Mouse (Mus musculus) ZHBTc4 (cell line): ENCODE results near the gene Acot12.
"Not testable (repeated sequence)": the region's sequence is repeated elsewhere in the genome, so short reads cannot be mapped to it uniquely, and the experiment has no call there.

Source experiments
- DNase-seq: peaks from one replicate; pipeline ENCODE4 v3.0.0-alpha.2; 2011; ENCODE audit warnings: low read depth, low spot score

Gene Acot12

DNA sequence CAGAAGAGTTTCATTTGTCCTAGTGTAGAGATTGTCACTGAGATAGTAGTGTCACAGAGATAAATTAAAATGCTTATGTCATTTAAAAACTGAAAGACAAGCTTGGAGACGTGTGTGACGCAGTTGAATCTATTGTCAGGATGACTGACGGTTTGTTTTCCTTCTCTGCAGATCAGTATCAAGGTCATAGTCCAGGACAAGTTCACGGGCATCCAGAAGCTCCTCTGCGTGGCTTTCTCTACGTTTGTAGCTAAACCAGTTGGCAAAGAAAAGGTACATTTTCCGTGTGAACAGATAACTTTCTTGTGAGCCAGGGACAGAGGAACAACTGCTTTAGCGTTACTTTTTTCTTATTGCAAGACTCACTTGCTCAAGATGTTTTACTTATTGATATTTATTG lies 18.5 kb downstream of the Acot12 start:
- DNase-seq = no peak

- DNase-seq = no peak
These were observed 19.2 kb downstream of the Acot12 start for GRCm38 (mm10) chr13:91760302-91761050.

DNA sequence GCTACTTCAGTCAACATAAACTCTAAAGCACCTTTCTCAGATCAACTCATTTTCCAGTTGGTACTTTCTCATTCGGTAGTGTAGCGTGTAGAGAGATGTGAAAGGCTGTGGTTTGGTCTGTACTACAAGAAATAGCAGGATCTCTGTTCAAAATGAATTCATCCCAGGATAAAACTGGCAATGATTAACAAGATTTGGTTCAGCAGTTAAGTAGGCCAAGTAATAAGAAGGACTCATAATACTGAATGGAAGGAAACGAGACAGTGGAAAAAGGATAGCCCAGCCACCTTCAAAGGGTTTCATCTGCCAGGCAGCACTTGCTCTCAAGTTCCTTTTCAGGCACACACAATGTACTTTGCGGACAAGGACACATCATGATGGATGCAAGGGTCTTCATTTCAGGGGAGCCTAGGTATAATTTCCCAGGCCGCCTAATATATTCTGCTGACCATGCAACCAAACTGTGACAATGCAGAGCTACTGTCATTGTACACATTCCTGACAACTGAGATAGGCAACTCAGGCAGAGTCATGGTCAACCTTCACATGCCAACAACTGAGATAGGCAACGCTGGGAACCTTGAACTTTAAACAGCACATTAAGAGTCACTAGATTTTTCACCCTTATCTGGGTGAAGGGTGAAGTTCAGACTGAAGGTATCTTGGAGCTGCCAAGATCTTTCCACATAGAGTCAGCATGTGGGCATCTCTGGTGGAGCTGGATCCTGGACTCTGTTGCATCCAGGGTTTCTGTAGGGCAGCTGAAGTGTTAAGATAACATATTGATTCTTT lies 20.5 kb downstream of the Acot12 start:
- no peak for DNase-seq

DNA sequence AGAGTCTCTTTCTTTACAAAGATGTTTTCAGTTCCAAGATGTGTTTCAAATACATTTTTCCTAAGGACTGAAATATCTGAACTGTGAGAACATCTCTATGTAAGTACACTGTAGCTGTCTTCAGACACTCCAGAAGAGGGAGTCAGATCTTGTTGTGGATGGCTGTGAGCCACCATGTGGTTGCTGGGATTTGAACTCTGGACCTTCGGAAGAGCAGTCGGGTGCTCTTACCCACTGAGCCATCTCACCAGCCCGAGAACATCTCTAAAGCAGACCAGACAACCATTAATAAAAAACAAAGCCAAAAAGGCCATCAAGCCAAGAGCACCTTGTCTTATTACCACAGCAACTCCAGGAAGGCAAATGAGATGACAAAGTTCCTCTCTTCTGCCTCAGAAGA lies 22.3 kb downstream of the Acot12 start:
- not testable (repeated sequence) for DNase-seq

- no peak for DNase-seq
These were observed 24.3 kb downstream of the Acot12 start for GRCm38 (mm10) chr13:91765627-91766026.

DNA sequence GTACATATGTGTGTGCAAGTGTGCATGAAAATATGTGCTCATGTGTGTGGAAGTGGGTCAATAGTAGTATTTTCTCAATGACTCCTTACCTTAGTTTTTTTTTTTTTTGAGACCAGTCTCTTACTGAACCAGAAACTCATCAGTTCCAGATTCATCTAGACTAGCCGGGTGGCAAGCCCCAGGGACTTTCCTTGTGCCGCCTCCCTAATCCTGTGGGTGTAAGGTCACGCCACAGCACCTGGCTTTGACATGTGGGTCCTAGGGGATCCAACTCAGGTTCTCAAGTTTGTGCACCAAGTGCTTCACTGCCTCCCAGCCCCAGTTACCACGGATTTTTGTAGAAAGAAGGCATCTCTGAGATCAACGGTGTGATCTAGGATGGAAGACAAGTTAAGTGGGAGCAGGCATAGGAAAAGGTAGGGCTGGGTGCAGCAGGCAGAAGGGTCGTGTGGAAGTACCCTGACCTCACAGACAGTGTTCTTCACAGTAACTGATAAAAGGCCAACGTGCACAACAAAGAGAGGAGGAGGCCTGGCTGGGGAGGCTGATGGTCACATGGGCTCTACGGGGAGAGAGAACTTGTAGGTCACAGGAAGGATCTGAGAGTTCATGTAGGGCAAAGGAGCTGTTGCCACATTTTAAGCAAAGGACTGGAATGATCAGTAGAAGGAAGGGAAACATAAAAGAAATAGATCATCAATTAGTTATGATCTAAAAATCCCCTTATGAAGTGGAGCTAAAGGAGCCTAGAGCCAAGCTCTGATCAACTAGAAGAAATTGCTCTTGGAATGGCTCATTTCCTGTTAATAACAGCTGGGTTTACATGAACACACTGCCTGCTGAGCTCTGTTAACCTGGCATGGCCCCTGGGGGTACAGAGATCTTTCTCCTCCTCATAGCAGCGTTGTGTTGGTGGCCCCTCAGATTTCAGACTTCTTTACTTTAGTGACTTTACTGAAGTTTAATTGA lies 27.7 kb downstream of the Acot12 start:
- DNase-seq = no peak

- no peak for DNase-seq
These were observed 36.8 kb downstream of the Acot12 start for GRCm38 (mm10) chr13:91778092-91778491.

DNA sequence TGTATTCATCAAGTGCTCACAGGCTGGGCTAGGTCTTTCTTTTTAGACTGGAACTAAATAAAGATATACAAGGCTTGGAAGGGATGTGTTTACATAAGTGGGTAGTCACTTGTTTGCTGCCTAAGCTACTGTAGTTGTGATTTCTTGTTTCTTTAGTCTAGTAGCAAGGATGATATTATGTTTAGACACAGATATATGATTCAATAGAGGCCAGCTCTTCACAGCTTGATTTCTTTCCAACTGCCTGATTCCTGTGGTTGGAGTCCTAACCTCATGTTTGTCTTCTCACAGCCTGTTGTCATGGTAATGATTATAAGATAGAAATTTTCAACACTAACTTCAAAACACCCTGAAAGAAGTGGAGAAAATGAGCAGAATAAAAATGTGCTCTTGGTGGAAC lies 38.6 kb downstream of the Acot12 start:
- no peak for DNase-seq

DNA sequence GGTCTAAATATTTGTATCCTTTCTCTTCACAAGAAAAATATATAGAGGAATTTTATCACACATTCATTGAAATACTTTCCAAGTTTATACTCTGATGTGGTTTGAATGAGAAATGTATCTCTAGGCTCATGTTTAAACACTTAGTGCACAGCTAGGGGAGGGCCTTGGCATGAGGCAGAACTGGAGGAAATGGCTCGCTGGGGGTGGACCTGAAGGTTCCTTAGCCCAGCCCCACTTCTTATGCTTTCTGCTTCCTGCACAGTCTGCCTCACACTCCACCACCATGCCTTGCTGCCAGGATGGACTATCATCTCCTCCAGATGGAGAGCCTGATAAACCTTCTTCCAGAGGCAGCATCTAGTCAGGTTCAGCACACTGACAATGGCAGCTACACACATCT lies 50.7 kb downstream of the Acot12 start:
- DNase-seq = no peak

GRCm38 (mm10) chr13:91794926-91795436 lies 53.7 kb downstream of the Acot12 start:
- no peak for DNase-seq

DNA sequence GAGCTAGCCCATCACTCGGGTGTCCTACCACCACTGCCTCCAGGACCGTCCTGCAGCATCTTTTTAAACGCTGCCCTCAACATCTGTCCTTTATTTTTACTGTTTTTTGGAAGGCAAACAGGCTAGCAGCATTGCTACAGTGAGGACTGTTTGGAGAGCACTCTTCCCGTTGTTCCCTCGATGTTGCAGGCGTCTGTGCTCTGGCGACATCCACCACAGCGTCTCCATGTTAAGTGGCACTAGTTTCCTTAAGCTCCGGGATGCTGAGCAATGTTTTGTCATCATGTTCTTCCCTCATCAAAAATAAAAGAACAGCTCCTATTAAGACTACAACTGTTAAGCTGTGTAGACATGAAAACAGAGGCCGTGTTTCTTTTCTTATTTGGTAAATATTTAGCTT lies 54.3 kb downstream of the Acot12 start:
- no peak for DNase-seq

- DNase-seq = peak; percentile 54
These were observed 54.7 kb downstream of the Acot12 start for GRCm38 (mm10) chr13:91796003-91796402.

GRCm38 (mm10) chr13:91796916-91797315 lies 55.6 kb downstream of the Acot12 start:
- no peak for DNase-seq

DNA sequence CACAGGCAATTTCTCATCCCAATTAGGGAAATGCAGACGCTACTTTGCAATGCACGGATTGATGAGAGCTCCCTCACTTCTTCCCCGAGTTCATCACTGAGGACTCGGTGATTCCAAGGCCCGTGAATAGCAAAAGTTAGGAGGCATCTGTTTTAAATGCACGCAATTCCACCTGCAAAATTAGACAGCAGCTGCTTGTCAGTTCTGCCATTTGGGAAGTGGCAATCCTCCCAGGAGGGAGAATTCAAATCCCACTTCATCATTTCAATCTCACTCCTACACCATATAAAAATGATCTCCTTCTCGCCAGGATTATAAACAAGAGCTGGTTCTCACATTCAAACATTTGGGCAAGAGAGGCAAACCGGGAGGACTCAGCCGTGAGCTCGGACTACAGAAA lies 56.1 kb downstream of the Acot12 start:
- no peak for DNase-seq

DNA sequence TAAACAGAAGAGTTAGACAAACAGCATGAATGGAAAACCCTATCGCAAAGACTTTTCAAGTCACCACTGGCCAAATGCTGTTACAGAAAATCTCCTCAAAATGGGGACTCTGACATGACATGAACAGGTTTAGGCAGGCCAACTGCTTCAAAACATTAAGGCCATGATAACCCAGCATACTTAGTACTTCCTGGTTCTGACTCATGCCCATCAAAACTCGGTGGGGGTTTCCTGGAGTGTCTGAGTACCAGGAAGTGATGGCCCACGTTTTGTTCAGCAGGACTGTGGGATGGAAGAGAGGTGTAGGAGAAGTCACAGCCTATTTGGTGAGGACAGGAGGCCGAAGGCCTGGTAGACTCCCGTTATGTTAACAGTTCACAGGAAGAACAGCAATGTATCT lies 60.4 kb downstream of the Acot12 start:
- no peak for DNase-seq

DNA sequence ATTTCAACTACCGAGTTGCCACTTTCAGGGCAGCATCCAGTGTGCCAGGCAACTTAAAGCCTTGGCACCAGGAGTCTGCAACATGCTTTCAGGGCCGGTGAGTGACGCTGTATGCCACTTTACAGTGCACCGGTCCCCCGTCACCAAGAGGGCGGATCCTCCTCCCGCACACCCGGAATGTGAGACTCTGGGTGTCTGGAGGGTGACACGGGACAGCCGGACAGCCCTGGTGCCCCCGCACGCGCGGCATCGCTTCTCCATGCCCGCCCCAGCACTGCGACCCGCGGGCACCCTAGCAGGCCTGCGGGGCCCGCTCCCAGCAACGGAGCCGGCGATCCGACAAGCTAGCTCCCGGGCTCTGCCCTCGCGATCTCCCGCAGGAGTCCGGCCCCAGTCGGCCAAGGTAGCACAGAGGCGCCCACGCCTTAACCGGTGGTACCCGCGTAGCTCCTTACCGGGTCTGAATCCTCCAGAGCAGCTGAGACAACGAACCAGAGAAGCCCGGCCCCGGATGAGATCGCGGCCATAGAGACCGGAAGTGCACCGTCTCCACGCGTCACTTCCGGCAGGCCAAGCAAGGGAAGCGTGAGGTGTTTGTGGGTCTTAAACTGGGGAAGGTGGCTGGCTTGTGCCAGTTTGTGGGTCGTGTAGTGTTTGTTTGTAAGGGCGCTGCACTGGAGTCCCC lies 66.0 kb downstream of the Acot12 start, which contains the start of gene Zcchc9:
Gene Zcchc9, minus strand, starts transcription at position 551 of the 685 bp plus-strand sequence.
- peak; percentile 94 for DNase-seq

DNA sequence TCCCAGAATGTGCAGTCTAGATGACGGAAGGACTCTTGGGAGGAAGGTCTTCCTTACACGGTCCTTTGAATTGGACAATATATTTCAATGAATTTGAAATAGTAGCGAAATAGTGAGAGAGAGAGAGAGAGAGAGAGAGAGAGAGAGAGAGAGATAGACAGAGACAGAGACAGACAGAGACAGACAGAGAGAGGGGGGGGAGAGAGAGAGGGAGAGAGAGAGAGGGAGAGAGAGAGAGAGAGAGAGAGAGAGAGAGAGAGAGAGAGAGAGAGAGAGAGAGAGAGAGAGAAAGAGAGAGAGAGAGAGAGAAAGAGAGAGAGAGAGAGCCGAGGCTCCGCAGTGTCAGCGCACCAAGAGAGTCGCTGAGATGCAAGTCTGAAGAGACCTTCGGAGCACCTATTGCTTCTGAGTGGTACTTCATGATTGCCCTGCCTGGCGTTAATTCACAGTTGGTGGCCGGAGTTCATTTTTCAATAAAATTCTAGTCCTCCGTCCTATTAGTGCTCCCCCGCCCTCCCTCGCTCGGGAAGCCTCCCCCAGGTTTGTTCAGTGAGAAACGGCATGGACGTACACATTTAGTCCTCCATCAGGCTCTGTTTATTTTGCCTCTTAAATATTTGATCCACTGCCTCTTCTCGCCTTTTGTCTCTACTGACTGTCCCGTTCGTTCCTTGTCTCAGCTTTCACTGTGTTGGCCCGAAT lies 66.7 kb downstream of the Acot12 start:
- peak; percentile 34 for DNase-seq

DNA sequence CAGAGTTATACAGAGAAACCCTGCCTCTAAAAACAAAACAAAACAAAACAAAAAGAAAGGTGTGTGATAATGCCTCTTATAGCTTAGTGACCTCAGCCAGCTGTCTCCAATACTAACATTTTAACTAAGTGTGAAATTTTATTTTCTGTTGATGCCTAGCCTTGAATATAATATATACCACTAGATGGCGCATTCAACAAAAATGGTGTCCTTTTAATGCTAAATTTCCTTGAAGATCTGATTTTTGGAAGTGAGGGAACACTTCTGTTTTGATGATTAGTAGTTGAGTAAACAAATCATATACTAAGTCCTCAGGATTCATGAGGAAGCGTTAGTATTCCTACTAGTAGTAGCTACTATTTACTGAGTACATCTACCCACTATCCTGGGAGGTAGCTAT lies 68.2 kb downstream of the Acot12 start:
- DNase-seq = peak; percentile 31

DNA sequence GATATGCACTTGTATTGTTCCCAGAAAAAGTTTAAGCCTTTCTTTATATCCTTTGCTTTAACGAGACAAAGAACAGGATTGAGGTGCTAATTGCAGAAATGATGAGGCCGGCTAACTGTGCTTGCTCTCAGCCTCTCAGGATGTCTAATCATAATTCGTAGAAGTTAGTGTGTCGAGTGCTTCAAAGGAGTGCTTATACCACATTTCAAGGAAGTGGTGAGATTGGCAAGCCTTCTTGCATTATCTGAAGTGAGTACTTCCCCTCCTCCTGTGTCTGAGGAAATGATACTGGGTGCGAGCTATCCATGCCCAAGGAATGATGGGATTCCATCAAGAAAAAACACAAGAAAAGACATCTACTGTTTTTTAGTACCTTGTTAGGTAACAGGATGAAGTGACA lies 73.4 kb downstream of the Acot12 start:
- peak; percentile 18 for DNase-seq

DNA sequence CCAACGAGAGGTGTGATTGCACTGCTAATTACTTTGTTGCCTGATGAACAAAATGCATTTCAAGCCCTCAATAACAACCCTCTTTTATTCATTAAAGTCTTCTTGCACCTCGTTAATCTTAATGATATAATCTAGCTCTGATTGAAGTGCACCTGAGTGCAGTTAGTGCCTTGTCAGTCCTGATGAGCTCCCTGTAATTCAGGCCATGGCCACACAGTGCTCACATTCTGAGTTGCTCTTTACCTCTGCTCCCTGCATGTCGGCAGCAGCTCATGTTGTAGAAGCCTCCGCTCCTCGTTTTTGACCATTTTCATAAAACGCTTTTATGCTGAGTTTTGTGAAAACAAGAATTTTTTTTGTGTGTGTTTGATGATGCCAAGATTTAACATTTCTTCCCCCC lies 82.4 kb downstream of the Acot12 start:
- no peak for DNase-seq
